Mouse (Mus musculus) liver, embryonic 16.5 days (tissue): Measurements from ENCODE around the gene Kifc3. TPM values are rescaled to one million over a fixed set of nuclear protein-coding genes. Genes with fewer than 3 reads are reported as not detected.

ENCODE experiments used
- ATAC-seq: fragments of 200-750 bp; cut with Nextera tagmentation; 2 replicates; pipeline ENCODE4 v1.8.0; 2017; ENCODE audit warnings: low read depth, mild to moderate bottlenecking, moderate number of reproducible peaks, moderate library complexity
- H3K27ac ChIP-seq: fragments of 300-500 bp; sonication (generic); 2 replicates; pipeline ENCODE4 v1.5.1; 2014; ENCODE audit warnings: mild to moderate bottlenecking, low read length
- H3K27me3 ChIP-seq: fragments of 300-500 bp; sonication (generic); 2 replicates; pipeline ENCODE4 v1.6.1; 2014; ENCODE audit warnings: low read depth, low read length, mixed read lengths; ENCODE audit not compliant: control insufficient read depth, insufficient read depth
- H3K36me3 ChIP-seq: fragments of 300-500 bp; sonication (generic); 2 replicates; pipeline ENCODE4 v1.6.1; 2014; ENCODE audit warnings: mild to moderate bottlenecking; ENCODE audit not compliant: control insufficient read depth, insufficient read depth
- H3K4me1 ChIP-seq: fragments of 300-500 bp; sonication (generic); 2 replicates; pipeline ENCODE4 v1.6.1; 2014; ENCODE audit warnings: low read depth, low read length, mixed read lengths; ENCODE audit not compliant: control insufficient read depth
- H3K4me2 ChIP-seq: fragments of 300-500 bp; sonication (generic); 2 replicates; pipeline ENCODE4 v1.6.1; 2014; ENCODE audit warnings: low read depth, low read length, mixed read lengths
- H3K4me3 ChIP-seq: fragments of 300-500 bp; sonication (generic); 2 replicates; pipeline ENCODE4 v1.5.1; 2014; ENCODE audit warnings: low read depth, mild to moderate bottlenecking, low read length
- H3K9ac ChIP-seq: fragments of 300-500 bp; sonication (generic); 2 replicates; pipeline ENCODE4 v1.6.1; 2014; ENCODE audit warnings: low read depth, low read length
- H3K9me3 ChIP-seq: fragments of 300-500 bp; sonication (generic); replicated peaks from 2 replicates; pipeline ENCODE4 v1.6.1; 2016; ENCODE audit warnings: low read length; ENCODE audit not compliant: control insufficient read depth
- WGBS: fragments of 180-500 bp; shearing (Covaris S2); extraction: QIAGEN DNeasy Blood & Tissue Kit; methylation state at CpG from one replicate; pipeline ENCODE4 v1.1.7; 2014; ENCODE audit not compliant: insufficient replicate concordance; 5-methylcytosine and 5-hydroxymethylcytosine counted together
- polyA plus RNA-seq: library from polyadenylated mRNA; unstranded; fragments of >200 nt; fragmentation: Nextera tagmentation; extraction: Ambion mirVana; gene quantifications from 2 replicates; pipeline ENCODE4 v1.2.1, GENCODE M21; 2015

Kifc3 gene
- polyA plus RNA-seq, 1 experiment from 2014 or later = 5.5 TPM

DNA sequence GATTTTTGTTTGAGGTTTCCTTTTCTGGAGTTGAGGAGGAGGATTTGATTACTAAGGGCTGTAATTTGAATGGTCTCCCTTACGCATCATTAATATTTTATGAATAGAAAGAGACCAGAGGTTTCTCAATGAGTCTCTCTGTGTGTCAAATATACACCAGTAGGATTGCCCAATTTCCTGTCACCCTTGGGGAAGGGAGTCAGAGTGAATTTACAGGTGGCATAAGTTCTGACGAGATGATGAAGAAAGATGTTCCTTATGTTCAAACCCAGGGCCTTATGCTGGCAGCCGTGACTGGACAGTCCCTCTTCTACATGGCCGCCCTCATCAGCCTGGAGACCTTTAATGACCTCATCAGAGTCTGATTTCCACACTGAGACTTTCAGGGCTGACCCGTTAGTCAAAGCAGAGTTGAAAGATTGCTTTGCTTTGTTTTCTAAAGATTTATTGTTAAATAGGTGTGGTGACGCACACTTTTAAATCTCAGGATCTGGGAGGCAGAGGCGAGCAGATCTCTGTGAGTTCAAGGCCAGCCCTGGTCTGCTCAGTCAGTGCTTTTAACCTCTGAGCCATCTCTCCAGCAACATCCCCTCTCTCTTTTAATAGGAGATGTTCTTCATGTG lies 16.6 kb downstream of the Kifc3 start:
- Histone ChIP-seq H3K27me3 (no peaks in the 10 kb centered on the region), H3K36me3 (no peaks in the 10 kb centered on the region), H3K27ac (no peak overlapping the region), H3K9me3 (no peaks in the 10 kb centered on the region), H3K4me1 (no peaks in the 10 kb centered on the region), H3K4me2 (no peak overlapping the region), H3K9ac (no peak overlapping the region), H3K4me3 (no peak overlapping the region)
- no peak for ATAC-seq
- WGBS = 58% methylated on average over 7 of the region's 7 CpGs

DNA sequence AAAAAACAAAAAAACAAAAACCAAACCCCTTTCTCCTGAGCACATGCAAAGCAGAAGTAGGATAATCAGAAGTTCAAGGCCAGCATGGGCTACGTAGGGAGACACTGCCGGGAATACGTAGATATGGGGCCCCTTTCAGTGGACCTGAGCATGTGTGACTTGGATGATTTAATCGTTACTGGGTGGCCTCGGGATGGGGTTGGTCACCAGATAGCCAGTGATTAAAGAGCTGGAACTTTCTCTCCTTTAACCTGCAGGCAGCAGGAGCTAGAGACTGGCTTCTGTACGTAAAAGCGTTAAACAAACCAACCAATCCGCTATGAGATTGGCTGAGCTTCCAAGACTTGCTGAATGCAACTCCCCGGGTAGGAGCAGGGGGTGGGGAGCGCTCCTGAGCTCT lies 17.5 kb downstream of the Kifc3 start:
- no peak overlapping the region for H3K9ac ChIP-seq
- no peaks in the 10 kb centered on the region for H3K36me3 ChIP-seq
- H3K4me3 ChIP-seq = no peak overlapping the region
- H3K27ac ChIP-seq = no peak overlapping the region
- H3K4me1 ChIP-seq = no peaks in the 10 kb centered on the region
- H3K9me3 ChIP-seq = no peaks in the 10 kb centered on the region
- 45% methylated on average over 10 of the region's 10 CpGs for WGBS
- no peaks in the 10 kb centered on the region for H3K27me3 ChIP-seq
- no peak overlapping the region for H3K4me2 ChIP-seq
- no peak for ATAC-seq

DNA sequence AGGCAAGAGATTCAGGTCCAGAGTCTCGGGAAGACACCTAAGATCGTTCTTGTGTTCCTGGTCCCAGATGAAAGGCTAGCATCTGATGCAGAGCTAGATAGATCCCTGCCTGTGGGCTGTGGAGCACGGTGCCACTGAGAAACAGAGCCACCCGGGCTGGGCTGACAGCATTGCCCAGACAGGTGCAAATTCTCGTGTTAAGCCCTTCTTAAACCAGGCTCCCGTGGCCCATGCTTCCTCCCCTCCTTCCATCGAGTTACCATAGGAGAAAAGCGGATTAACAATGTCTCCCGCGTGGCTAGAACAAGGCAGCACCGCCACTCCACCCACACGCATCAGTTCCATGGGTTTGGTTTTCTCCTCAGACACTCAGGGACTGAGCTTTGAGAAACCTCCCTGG lies 18.4 kb downstream of the Kifc3 start:
- Histone ChIP-seq H3K4me1 (no peaks in the 10 kb centered on the region), H3K36me3 (no peaks in the 10 kb centered on the region), H3K9me3 (no peaks in the 10 kb centered on the region), H3K9ac (no peak overlapping the region), H3K27ac (no peak overlapping the region), H3K4me2 (no peak overlapping the region), H3K4me3 (no peak overlapping the region), H3K27me3 (no peaks in the 10 kb centered on the region)
- no peak for ATAC-seq
- 63% methylated on average over 12 of the region's 12 CpGs for WGBS

DNA sequence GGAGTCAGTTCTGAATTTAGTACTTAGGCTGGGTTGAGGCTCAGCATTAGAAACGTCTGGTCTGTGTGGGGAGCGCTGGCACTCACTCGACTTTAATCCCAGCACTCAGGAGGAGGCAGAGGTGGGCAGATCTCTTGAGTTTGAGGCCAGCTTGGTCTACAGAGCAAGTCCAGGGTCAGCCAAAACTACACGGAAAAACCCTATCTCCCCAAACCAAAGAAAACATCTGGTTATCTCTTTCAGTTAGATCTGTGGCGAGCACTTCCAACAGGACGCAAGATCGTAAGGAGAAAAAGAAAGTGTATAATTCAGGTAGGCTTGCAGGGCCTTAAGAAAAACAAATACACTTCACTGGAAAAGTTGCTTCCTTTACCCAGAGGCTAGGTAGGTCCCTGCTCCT lies 20.8 kb downstream of the Kifc3 start:
- H3K4me1 ChIP-seq = no peaks in the 10 kb centered on the region
- H3K9ac ChIP-seq = no peak overlapping the region
- H3K27me3 ChIP-seq = no peaks in the 10 kb centered on the region
- no peaks in the 10 kb centered on the region for H3K36me3 ChIP-seq
- H3K4me3 ChIP-seq = no peak overlapping the region
- no peaks in the 10 kb centered on the region for H3K9me3 ChIP-seq
- H3K4me2 ChIP-seq = no peak overlapping the region
- WGBS = 11% methylated on average over 7 of the region's 7 CpGs
- no peak for ATAC-seq
- H3K27ac ChIP-seq = no peak overlapping the region

DNA sequence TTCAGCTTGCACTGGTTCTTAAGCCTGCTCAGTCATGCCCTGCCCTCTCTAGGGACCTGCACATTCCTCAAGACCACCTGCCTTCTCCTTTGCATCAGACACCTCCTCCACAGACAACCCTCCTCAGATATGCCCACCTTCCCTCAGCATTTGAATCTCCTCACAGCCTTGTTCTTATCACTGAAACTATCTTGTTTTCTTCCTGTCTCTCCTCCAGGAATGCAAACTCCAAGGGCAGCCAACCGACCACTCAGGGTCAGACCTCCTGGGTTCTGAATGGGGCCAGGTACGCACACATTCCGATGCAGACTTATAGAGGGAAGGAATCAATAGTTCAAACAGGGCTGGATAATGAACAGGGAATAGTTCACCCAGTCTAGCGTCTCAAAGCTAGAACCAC lies 24.4 kb downstream of the Kifc3 start:
- no peaks in the 10 kb centered on the region for H3K4me1 ChIP-seq
- H3K9me3 ChIP-seq = no peaks in the 10 kb centered on the region
- H3K9ac ChIP-seq = no peak overlapping the region
- no peak overlapping the region for H3K4me3 ChIP-seq
- H3K27ac ChIP-seq = no peak overlapping the region
- H3K4me2 ChIP-seq = no peak overlapping the region
- WGBS = 38% methylated on average over 4 of the region's 4 CpGs
- no peaks in the 10 kb centered on the region for H3K27me3 ChIP-seq
- H3K36me3 ChIP-seq = no peaks in the 10 kb centered on the region
- no peak for ATAC-seq

DNA sequence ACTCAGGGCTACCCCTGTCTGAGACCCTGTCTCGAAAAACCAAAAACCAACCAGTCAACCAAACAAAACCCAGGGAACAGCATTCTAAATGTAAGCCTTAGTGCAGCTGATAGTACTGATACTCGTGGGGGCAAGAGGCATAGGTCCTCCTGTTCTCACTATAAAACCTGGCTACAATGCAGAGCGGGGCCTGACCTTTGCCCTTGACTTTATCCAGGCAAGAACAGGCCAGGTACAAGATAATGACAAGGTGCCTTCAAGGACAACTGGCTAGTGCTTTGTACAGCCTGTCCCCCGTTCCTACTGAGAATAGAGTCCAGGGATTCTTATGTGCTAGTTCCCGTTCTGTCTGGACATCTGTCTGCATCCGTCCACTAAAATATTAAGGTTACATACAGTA lies 25.6 kb downstream of the Kifc3 start:
- Histone ChIP-seq H3K9me3 (no peaks in the 10 kb centered on the region), H3K4me1 (no peaks in the 10 kb centered on the region), H3K27me3 (no peaks in the 10 kb centered on the region), H3K4me3 (no peak overlapping the region), H3K36me3 (no peaks in the 10 kb centered on the region), H3K27ac (no peak overlapping the region), H3K9ac (no peak overlapping the region), H3K4me2 (no peak overlapping the region)
- ATAC-seq = no peak
- 72% methylated on average over 6 of the region's 6 CpGs for WGBS

DNA sequence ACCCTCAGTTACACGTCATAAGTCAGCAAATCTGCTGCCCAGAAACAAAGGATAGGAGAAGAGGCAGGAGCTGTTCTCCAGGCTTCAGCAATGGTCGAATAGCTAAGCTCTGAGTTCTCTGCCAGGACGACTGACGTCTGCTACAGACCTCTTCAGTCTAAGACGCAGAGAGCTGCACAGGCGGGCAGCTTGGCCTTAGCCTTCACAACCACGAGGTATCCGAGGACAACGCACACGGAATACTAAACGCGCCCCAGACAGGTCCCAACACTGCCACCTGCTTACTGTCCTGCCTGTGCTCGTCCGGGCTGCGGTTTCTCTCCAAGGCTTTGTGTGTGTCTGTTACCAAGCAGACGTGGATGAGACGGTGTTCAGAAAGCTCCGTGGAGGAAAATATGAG lies 26.8 kb downstream of the Kifc3 start:
- no peak overlapping the region for H3K4me2 ChIP-seq
- no peaks in the 10 kb centered on the region for H3K4me1 ChIP-seq
- H3K27me3 ChIP-seq = no peaks in the 10 kb centered on the region
- no peak overlapping the region for H3K9ac ChIP-seq
- no peak overlapping the region for H3K27ac ChIP-seq
- H3K36me3 ChIP-seq = no peaks in the 10 kb centered on the region
- WGBS = 70% methylated on average over 18 of the region's 18 CpGs
- H3K4me3 ChIP-seq = no peak overlapping the region
- no peak for ATAC-seq
- H3K9me3 ChIP-seq = no peaks in the 10 kb centered on the region

DNA sequence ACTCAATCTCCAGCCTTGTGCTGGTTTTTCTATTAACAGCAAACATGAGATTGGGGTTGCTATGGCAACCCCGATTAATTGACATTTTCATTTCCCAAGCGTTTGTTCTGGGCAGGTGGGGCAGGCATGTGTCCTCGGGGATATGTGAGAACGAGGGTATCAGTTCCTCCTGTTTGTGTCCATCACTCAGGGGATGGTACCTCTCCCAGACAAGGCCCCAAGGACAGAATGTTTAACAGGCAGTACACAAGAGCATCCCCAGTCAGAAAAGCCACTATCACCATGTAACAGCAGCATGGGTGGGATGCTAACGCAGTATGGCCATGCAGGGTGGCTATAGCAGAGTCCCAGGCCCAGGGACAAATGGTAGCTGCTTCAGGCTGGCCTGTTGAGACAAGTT lies 27.3 kb downstream of the Kifc3 start:
- no peak overlapping the region for H3K4me2 ChIP-seq
- H3K9ac ChIP-seq = no peak overlapping the region
- 53% methylated on average over 5 of the region's 5 CpGs for WGBS
- H3K27ac ChIP-seq = no peak overlapping the region
- H3K36me3 ChIP-seq = no peaks in the 10 kb centered on the region
- no peaks in the 10 kb centered on the region for H3K9me3 ChIP-seq
- no peak for ATAC-seq
- H3K4me1 ChIP-seq = no peaks in the 10 kb centered on the region
- H3K27me3 ChIP-seq = no peaks in the 10 kb centered on the region
- no peak overlapping the region for H3K4me3 ChIP-seq

DNA sequence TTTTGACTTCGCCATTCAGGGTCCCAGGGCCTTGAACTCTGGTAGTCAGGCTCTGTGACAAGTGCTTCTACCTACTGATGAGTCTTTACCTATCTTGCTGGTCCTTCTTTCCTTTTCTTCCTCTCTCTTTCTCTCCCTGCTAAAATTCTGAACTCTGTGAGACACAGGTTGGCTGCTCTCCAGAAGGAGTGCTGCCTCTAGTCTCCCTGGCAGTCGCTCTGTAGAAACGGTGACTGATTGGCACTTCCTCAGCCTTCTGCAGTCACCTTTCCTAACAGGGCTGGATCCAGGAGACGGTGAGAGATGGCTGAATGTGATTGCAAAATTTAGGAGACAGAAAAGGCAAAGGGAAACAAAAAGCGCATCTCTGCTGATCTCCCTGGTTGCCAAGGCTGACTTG lies 30.2 kb downstream of the Kifc3 start:
- H3K27ac ChIP-seq = no peak overlapping the region
- H3K4me2 ChIP-seq = no peak overlapping the region
- no peaks in the 10 kb centered on the region for H3K9me3 ChIP-seq
- no peak for ATAC-seq
- no peaks in the 10 kb centered on the region for H3K36me3 ChIP-seq
- no peak overlapping the region for H3K9ac ChIP-seq
- H3K4me1 ChIP-seq = no peaks in the 10 kb centered on the region
- 60% methylated on average over 5 of the region's 5 CpGs for WGBS
- H3K27me3 ChIP-seq = no peaks in the 10 kb centered on the region
- H3K4me3 ChIP-seq = no peak overlapping the region
